Mouse (Mus musculus) midbrain, postnatal 0 days (tissue): Measurements from ENCODE around the gene Kng2. TPM values are rescaled to one million over a fixed set of nuclear protein-coding genes. Genes with fewer than 3 reads are reported as not detected.

ENCODE experiments used
- ATAC-seq: fragments of 200-750 bp; cut with Nextera tagmentation; 2 replicates; pipeline ENCODE4 v1.8.0; 2017; ENCODE audit warnings: moderate number of reproducible peaks, mild to moderate bottlenecking, moderate TSS enrichment, moderate library complexity; ENCODE audit not compliant: low FRiP score
- DNase-seq: peaks from one replicate; pipeline ENCODE4 v3.0.0-alpha.2; 2015; ENCODE audit warnings: low spot score
- H3K27ac ChIP-seq: fragments of 300-500 bp; sonication (generic); 2 replicates; pipeline ENCODE4 v1.5.1; 2014; ENCODE audit warnings: low read depth, mild to moderate bottlenecking, low read length, mixed read lengths
- H3K27me3 ChIP-seq: fragments of 300-500 bp; sonication (generic); 2 replicates; pipeline ENCODE4 v1.6.1; 2014; ENCODE audit warnings: low read length, control low read depth, mixed read lengths; ENCODE audit not compliant: insufficient read depth
- H3K36me3 ChIP-seq: fragments of 300-500 bp; sonication (generic); 2 replicates; pipeline ENCODE4 v1.6.1; 2014; ENCODE audit warnings: low read length, control low read depth, mixed read lengths; ENCODE audit not compliant: insufficient read depth
- H3K4me1 ChIP-seq: fragments of 300-500 bp; sonication (generic); 2 replicates; pipeline ENCODE4 v1.6.1; 2014; ENCODE audit warnings: mild to moderate bottlenecking, control low read depth, antibody characterized with exemption, low read length, mixed read lengths; ENCODE audit not compliant: insufficient read depth
- H3K4me2 ChIP-seq: fragments of 300-500 bp; sonication (generic); 2 replicates; pipeline ENCODE4 v1.6.1; 2014; ENCODE audit warnings: low read depth, mild to moderate bottlenecking, low read length, mixed read lengths; ENCODE audit not compliant: poor library complexity, severe bottlenecking
- H3K4me3 ChIP-seq: fragments of 300-500 bp; sonication (generic); 2 replicates; pipeline ENCODE4 v1.5.1; 2014; ENCODE audit warnings: low read depth, mild to moderate bottlenecking, low read length, moderate library complexity
- H3K9ac ChIP-seq: fragments of 300-500 bp; sonication (generic); replicated peaks from 2 replicates; pipeline ENCODE4 v1.6.1; 2014; ENCODE audit warnings: mild to moderate bottlenecking, low read length, moderate library complexity, mixed read lengths; ENCODE audit not compliant: poor library complexity, severe bottlenecking
- H3K9me3 ChIP-seq: fragments of 300-500 bp; sonication (generic); 2 replicates; pipeline ENCODE4 v1.6.1; 2016; ENCODE audit warnings: low read length, control low read depth
- CTCF ChIP-seq: IDR thresholded peaks from 2 replicates; pipeline ENCODE4 v1.5.1; 2016; ENCODE audit warnings: antibody characterized with exemption, mild to moderate bottlenecking
- WGBS: fragments of 180-500 bp; shearing (Covaris S2); extraction: QIAGEN DNeasy Blood & Tissue Kit; methylation state at CpG from one replicate; pipeline ENCODE4 v1.1.7; 2014; 5-methylcytosine and 5-hydroxymethylcytosine counted together
- polyA plus RNA-seq: library from polyadenylated mRNA; unstranded; fragments of >200 nt; fragmentation: Nextera tagmentation; extraction: Ambion mirVana; gene quantifications from 2 replicates; pipeline ENCODE4 v1.2.1, GENCODE M21; 2015
- total RNA-seq: library from RNA; depleted of rRNA; stranded (reverse); fragments of >200 nt; gene quantifications from 2 replicates; pipeline ENCODE4 v1.2.3, GENCODE M21; 2014; rRNA removed

Gene Kng2
- total and polyA plus RNA-seq, 2 experiments from 2014 or later: not detected

GRCm38 (mm10) chr16:22937631-22938030 is 91.7 kb downstream of the Kng2 start:
- 91% methylated on average over 12 of the region's 12 CpGs for WGBS
- H3K27ac ChIP-seq: no peak overlapping the region
- no peaks in the 10 kb centered on the region for H3K9me3 ChIP-seq
- no peak for TF ChIP-seq CTCF
- no peaks in the 10 kb centered on the region for H3K4me1 ChIP-seq
- H3K9ac ChIP-seq: no peak overlapping the region
- H3K4me3 ChIP-seq: no peak overlapping the region
- no peaks in the 10 kb centered on the region for H3K36me3 ChIP-seq
- no peak for ATAC-seq
- H3K27me3 ChIP-seq: no peaks in the 10 kb centered on the region
- H3K4me2 ChIP-seq: no peak overlapping the region
- no peak for DNase-seq

Other genes starting within 250 kb of the Kng2 start
- not detected in 2 replicates for gene Crygs, start 217.9 kb downstream of the Kng2 start, total RNA-seq
- 0.45 TPM in 1 of 2 replicates, not detected in the other for gene Crygs, start 217.9 kb downstream of the Kng2 start, polyA plus RNA-seq
- 16.2 and 19.1 TPM in 2 replicates for gene Tbccd1, start 171.8 kb downstream of the Kng2 start, total RNA-seq
- gene Tbccd1, start 171.8 kb downstream of the Kng2 start, polyA plus RNA-seq: 14.5 and 15.9 TPM in 2 replicates
- 58.7 and 63.0 TPM in 2 replicates for gene Dnajb11, start 171.6 kb downstream of the Kng2 start, total RNA-seq
- 88.4 and 89.9 TPM in 2 replicates for gene Dnajb11, start 171.6 kb downstream of the Kng2 start, polyA plus RNA-seq
- gene Ahsg, start 138.2 kb downstream of the Kng2 start, total RNA-seq: 0.14 TPM in 1 of 2 replicates, not detected in the other
- gene Ahsg, start 138.2 kb downstream of the Kng2 start, polyA plus RNA-seq: 0.36 TPM in 1 of 2 replicates, not detected in the other
- not detected in 2 replicates for gene Fetub, start 111.1 kb downstream of the Kng2 start, total RNA-seq
- gene Fetub, start 111.1 kb downstream of the Kng2 start, polyA plus RNA-seq: 0.33 TPM in 1 of 2 replicates, not detected in the other
- gene Hrg, start 78.4 kb downstream of the Kng2 start, total RNA-seq: not detected in 2 replicates
- gene Hrg, start 78.4 kb downstream of the Kng2 start, polyA plus RNA-seq: not detected in 2 replicates
- gene Kng1, start 28.4 kb upstream of the Kng2 start, total RNA-seq: not detected in 2 replicates
- gene Kng1, start 28.4 kb upstream of the Kng2 start, polyA plus RNA-seq: not detected in 2 replicates
- gene Eif4a2, start 78.0 kb upstream of the Kng2 start, total RNA-seq: 647 and 778 TPM in 2 replicates
- gene Eif4a2, start 78.0 kb upstream of the Kng2 start, polyA plus RNA-seq: 291 and 295 TPM in 2 replicates
- 8.6 and 10.0 TPM in 2 replicates for gene Rfc4, start 98.3 kb upstream of the Kng2 start, total RNA-seq
- gene Rfc4, start 98.3 kb upstream of the Kng2 start, polyA plus RNA-seq: 20.4 and 22.6 TPM in 2 replicates
- not detected in 2 replicates for gene Adipoq, start 117.1 kb upstream of the Kng2 start, total RNA-seq
- gene Adipoq, start 117.1 kb upstream of the Kng2 start, polyA plus RNA-seq: not detected in 2 replicates
- 17.7 and 20.6 TPM in 2 replicates for gene St6gal1, start 195.3 kb upstream of the Kng2 start, total RNA-seq
- 8.5 and 12.0 TPM in 2 replicates for gene St6gal1, start 195.3 kb upstream of the Kng2 start, polyA plus RNA-seq